Mouse (Mus musculus): ENCODE measurements around the gene Pkd1. TPM values are rescaled to one million over a fixed set of nuclear protein-coding genes. Genes with fewer than 3 reads are reported as not detected.

The Pkd1 gene
- polyA plus RNA-seq, 1 experiment from 2014 or later, result 10.9 TPM

DNA sequence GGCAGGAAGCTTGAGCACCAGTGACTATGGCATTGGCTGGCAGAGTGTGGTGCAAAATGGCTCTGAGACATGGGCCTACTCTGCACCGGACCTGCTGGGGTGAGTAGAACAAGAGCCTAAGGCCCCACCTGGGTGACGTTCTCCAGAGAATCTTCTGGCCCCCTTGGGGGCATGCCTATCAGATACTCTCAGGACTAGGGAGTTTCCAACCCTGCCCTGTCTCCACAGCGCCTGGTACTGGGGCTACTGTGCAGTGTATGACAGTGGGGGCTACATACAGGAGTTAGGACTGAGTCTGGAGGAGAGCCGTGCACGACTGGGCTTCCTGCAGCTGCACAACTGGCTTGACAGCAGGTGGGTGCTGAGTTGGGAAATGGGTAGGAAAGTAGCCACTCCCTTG lies 43.6 kb downstream of the Pkd1 start:
- H3K27me3 ChIP-seq (replicated peaks), result no peaks in the 10 kb centered on the region
- no peak overlapping the region for H3K4me2 ChIP-seq
- H3K9ac ChIP-seq, result no peak overlapping the region
- no peaks in the 10 kb centered on the region for H3K4me1 ChIP-seq
- ATAC-seq (ENCODE audit: extremely low read depth, insufficient number of reproducible peaks, low FRiP score, low TSS enrichment), result no peak
- 76% methylated on average over 5 of the region's 5 CpGs for WGBS
- peaks cover 95% of the 10 kb centered on the region for H3K36me3 ChIP-seq
- no peak overlapping the region for H3K4me3 ChIP-seq
- no peak overlapping the region for H3K27ac ChIP-seq (replicated peaks)
- no peaks in the 10 kb centered on the region for H3K9me3 ChIP-seq

DNA sequence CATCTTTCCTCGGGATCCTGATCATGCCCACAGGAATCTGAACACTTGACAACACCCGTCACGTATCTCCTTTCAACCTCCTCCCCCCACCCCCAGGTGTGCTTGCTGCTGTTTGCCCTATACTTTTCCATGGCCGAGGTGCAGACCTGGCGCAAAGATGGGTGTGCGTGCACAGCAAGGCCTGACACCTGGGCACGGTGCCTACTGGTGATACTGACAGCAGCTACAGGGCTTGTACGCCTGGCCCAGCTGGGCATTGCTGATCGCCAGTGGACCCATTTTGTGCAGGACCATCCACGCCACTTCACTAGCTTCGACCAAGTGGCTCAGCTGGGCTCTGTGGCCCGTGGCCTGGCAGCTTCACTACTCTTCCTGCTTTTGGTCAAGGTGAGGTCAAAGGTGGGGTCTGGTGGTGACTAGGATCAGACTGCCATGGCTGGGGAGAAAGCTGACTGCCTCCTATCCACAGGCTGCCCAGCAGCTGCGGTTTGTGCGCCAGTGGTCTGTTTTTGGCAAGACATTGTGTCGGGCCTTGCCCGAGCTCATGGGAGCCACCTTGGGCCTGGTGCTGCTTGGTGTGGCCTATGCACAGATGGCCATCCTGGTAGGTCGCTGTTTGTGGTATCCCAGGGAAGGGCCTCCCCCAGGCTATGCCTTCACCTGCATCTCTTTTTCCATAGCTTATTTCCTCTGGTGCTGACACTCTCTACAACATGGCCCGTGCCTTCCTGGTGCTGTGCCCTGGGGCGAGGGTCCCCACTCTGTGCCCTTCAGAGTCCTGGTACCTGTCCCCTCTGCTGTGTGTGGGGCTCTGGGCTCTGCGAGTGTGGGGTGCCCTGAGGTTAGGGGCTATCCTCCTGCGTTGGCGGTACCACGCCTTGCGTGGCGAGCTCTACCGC lies 44.6 kb downstream of the Pkd1 start:
- H3K4me1 ChIP-seq, result no peaks in the 10 kb centered on the region
- H3K4me3 ChIP-seq, result no peak overlapping the region
- no peak overlapping the region for H3K4me2 ChIP-seq
- H3K36me3 ChIP-seq, result peaks cover 98% of the 10 kb centered on the region
- H3K27me3 ChIP-seq (replicated peaks), result no peaks in the 10 kb centered on the region
- no peaks in the 10 kb centered on the region for H3K9me3 ChIP-seq
- H3K27ac ChIP-seq (replicated peaks), result no peak overlapping the region
- WGBS, result 89% methylated on average over 26 of the region's 26 CpGs
- H3K9ac ChIP-seq, result no peak overlapping the region
- ATAC-seq (ENCODE audit: extremely low read depth, insufficient number of reproducible peaks, low FRiP score, low TSS enrichment), result no peak

DNA sequence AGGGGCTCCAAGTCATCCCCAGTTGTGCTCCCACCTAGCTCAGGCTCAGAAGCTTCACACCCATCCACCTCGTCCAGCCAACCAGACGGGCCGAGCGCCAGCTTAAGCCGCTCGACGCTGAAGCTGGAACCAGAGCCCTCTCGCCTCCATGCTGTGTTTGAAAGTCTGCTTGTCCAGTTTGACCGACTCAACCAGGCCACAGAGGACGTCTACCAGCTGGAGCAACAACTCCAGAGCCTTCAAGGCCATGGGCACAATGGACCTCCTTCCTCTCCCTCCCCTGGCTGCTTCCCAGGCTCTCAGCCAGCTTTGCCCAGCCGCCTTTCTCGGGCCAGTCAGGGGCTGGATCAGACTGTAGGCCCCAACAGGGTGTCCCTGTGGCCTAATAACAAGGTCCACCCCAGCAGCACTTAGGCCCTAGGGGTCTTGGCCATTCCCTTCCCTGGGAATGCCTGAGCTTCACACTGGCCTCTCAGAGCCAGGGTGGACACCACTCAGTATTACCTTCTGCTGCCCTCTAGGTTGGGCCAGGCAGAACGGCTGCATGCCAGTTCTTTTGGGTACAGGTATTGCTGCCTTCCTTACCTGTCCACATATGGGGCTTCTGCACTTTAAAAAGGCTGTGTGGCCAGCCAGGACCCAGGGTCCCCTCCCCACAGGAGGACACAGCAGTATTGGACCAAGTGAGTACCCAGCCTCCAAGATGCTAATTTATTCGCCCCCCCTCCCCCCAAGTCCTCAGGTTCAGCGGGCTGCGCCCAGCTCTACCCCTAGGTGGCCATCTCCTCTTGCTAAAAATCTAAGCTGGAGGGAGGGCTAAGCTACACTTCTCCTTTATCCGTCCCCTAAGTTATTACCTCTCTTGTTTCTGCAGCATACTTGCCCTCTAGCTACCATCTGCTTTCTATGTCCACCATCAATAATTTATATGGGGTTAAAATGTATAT lies 45.8 kb downstream of the Pkd1 start:
- H3K9me3 ChIP-seq, result no peaks in the 10 kb centered on the region
- H3K27ac ChIP-seq (replicated peaks), result no peak overlapping the region
- H3K27me3 ChIP-seq (replicated peaks), result no peaks in the 10 kb centered on the region
- no peak for ATAC-seq (ENCODE audit: extremely low read depth, insufficient number of reproducible peaks, low FRiP score, low TSS enrichment)
- no peak overlapping the region for H3K4me3 ChIP-seq
- no peaks in the 10 kb centered on the region for H3K4me1 ChIP-seq
- no peak overlapping the region for H3K4me2 ChIP-seq
- WGBS, result 69% methylated on average over 17 of the region's 17 CpGs
- no peak overlapping the region for H3K9ac ChIP-seq
- H3K36me3 ChIP-seq, result peaks cover 100% of the 10 kb centered on the region

DNA sequence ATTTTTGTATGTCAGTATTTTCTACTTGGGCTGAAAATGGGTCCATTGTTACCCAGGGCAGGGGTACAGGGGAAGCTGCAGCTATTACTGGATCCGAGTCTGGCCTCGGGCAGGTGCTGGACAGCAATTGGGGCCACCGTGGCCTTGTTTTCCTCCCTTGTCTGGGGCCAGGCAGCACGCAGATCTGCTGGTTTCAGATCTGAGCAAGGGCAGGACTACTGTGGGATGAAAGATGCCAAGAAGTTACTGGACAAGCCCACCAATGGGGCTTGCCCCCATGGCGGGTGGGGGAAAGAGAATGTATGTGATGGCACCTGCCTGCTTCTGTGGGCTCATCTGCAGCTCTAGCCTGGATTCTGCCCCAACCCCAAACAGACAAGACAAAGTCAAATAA lies 46.4 kb downstream of the Pkd1 start:
- Histone ChIP-seq H3K27ac (replicated peaks) (no peak overlapping the region), H3K36me3 (peaks cover 100% of the 10 kb centered on the region), H3K4me1 (no peaks in the 10 kb centered on the region), H3K9ac (no peak overlapping the region), H3K4me3 (no peak overlapping the region), H3K27me3 (replicated peaks) (no peaks in the 10 kb centered on the region), H3K4me2 (no peak overlapping the region), H3K9me3 (no peaks in the 10 kb centered on the region)
- ATAC-seq (ENCODE audit: extremely low read depth, insufficient number of reproducible peaks, low FRiP score, low TSS enrichment), result no peak
- WGBS, result 79% methylated on average over 5 of the region's 5 CpGs

GRCm38 (mm10) chr17:24596471-24597183 lies 47.0 kb downstream of the Pkd1 start:
- Histone ChIP-seq H3K9ac (no peak overlapping the region), H3K4me3 (no peak overlapping the region), H3K9me3 (no peaks in the 10 kb centered on the region), H3K27ac (replicated peaks) (no peak overlapping the region), H3K27me3 (replicated peaks) (no peaks in the 10 kb centered on the region), H3K36me3 (peaks cover 100% of the 10 kb centered on the region), H3K4me1 (no peaks in the 10 kb centered on the region), H3K4me2 (no peak overlapping the region)
- ATAC-seq (ENCODE audit: extremely low read depth, insufficient number of reproducible peaks, low FRiP score, low TSS enrichment), result no peak
- WGBS, result 86% methylated on average over 19 of the region's 19 CpGs

DNA sequence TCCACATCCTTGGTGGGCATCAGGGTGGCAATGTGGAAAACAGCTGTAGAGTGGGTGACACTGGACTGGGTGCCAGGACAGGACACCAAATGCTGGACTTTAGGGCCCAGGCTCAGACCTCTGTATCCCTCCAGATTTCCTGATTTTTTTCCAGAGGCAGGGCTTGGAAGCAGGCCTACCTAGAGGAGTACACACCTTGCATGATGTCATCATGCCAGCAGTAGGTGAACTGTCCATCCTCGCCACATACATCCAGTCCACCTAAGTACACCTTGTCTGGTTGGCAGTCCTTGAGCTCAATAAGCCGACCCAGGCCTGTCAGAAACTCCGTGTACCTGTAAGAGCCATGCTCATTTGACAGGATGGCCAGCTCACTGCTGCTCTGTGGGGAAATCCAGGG lies 48.4 kb downstream of the Pkd1 start:
- WGBS, result 91% methylated on average over 3 of the region's 3 CpGs
- Histone ChIP-seq H3K9ac (no peak overlapping the region), H3K36me3 (peaks cover 100% of the 10 kb centered on the region), H3K27me3 (replicated peaks) (no peaks in the 10 kb centered on the region), H3K4me1 (no peaks in the 10 kb centered on the region), H3K4me3 (no peak overlapping the region), H3K4me2 (no peak overlapping the region), H3K27ac (replicated peaks) (no peak overlapping the region), H3K9me3 (no peaks in the 10 kb centered on the region)
- ATAC-seq (ENCODE audit: extremely low read depth, insufficient number of reproducible peaks, low FRiP score, low TSS enrichment), result no peak

- Histone ChIP-seq H3K36me3 (peaks cover 100% of the 10 kb centered on the region), H3K9me3 (no peaks in the 10 kb centered on the region), H3K27me3 (replicated peaks) (no peaks in the 10 kb centered on the region), H3K4me3 (no peak overlapping the region), H3K9ac (no peak overlapping the region), H3K4me2 (no peak overlapping the region), H3K4me1 (no peaks in the 10 kb centered on the region), H3K27ac (replicated peaks) (no peak overlapping the region)
- 90% methylated on average over 4 of the region's 4 CpGs for WGBS
- ATAC-seq (ENCODE audit: extremely low read depth, insufficient number of reproducible peaks, low FRiP score, low TSS enrichment), result no peak
Measured at GRCm38 (mm10) chr17:24600502-24600901, 50.9 kb downstream of the Pkd1 start.

- Histone ChIP-seq H3K36me3 (peaks cover 100% of the 10 kb centered on the region), H3K4me2 (no peak overlapping the region), H3K4me3 (no peak overlapping the region), H3K9me3 (no peaks in the 10 kb centered on the region), H3K27me3 (replicated peaks) (no peaks in the 10 kb centered on the region), H3K27ac (replicated peaks) (no peak overlapping the region), H3K4me1 (no peaks in the 10 kb centered on the region), H3K9ac (no peak overlapping the region)
- 92% methylated on average over 8 of the region's 8 CpGs for WGBS
- ATAC-seq (ENCODE audit: extremely low read depth, insufficient number of reproducible peaks, low FRiP score, low TSS enrichment), result no peak
Measured at GRCm38 (mm10) chr17:24603961-24604360, 54.3 kb downstream of the Pkd1 start.

DNA sequence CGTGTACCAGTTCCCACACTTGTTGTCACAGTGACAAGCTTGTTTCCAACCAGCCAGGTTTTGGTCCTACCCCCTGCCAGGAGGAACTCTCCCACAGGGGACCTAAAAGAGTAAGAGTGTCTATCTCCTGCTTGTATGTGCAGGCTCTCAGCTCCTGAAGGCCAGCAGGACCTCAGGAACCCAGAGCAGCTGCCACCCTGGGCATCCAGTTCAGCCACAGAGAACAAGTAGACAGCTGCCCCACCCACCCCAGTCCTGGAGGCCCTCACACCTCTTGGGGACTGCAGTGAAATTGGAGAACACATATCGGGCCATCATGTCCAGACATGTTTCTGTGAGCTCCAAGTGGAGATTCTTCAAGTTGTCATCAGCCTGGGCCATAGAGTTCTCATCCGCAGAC lies 54.9 kb downstream of the Pkd1 start:
- Histone ChIP-seq H3K4me3 (no peak overlapping the region), H3K36me3 (peaks cover 97% of the 10 kb centered on the region), H3K9ac (no peak overlapping the region), H3K4me2 (no peak overlapping the region), H3K27ac (replicated peaks) (no peak overlapping the region), H3K27me3 (replicated peaks) (no peaks in the 10 kb centered on the region), H3K4me1 (no peaks in the 10 kb centered on the region; the same call in 1 of the 2 replicates), H3K9me3 (no peaks in the 10 kb centered on the region)
- ATAC-seq (ENCODE audit: extremely low read depth, insufficient number of reproducible peaks, low FRiP score, low TSS enrichment), result no peak
- WGBS, result 68% methylated on average over 3 of the region's 3 CpGs

GRCm38 (mm10) chr17:24608370-24608769 lies 58.7 kb downstream of the Pkd1 start:
- WGBS, result 73% methylated on average over 4 of the region's 4 CpGs
- ATAC-seq (ENCODE audit: extremely low read depth, insufficient number of reproducible peaks, low FRiP score, low TSS enrichment), result no peak
- H3K4me2 ChIP-seq, result no peak overlapping the region
- H3K9ac ChIP-seq, result no peak overlapping the region
- H3K27me3 ChIP-seq (replicated peaks), result no peaks in the 10 kb centered on the region
- no peak overlapping the region for H3K27ac ChIP-seq (replicated peaks)
- no peaks in the 10 kb centered on the region for H3K9me3 ChIP-seq
- no peak overlapping the region for H3K4me3 ChIP-seq
- peaks cover 11% of the 10 kb centered on the region for H3K4me1 ChIP-seq
- H3K36me3 ChIP-seq, result peaks cover 76% of the 10 kb centered on the region

DNA sequence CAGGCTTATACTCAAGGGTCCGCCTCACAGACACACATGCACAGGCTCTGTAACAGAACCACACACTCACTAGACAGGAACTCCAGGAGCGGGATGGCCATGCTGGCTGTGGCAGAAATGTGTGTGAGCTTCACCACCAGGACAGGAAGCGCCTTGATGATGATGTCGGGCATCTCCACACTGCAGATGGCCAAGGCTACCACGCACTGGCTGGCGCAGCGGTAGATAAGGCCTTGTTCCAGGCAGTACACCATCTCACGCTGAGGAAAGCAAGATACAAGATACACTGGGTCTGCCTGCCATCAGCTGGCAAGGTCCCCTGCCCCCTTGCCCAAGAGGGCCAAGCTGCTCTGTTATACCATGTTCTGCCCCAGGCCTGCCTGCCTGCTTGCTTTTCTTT lies 59.2 kb downstream of the Pkd1 start:
- Histone ChIP-seq H3K27me3 (replicated peaks) (no peaks in the 10 kb centered on the region), H3K9ac (no peak overlapping the region), H3K36me3 (peaks cover 76% of the 10 kb centered on the region), H3K9me3 (no peaks in the 10 kb centered on the region), H3K4me3 (no peak overlapping the region), H3K27ac (replicated peaks) (no peak overlapping the region), H3K4me2 (no peak overlapping the region), H3K4me1 (peaks cover 11% of the 10 kb centered on the region)
- WGBS, result 83% methylated on average over 8 of the region's 8 CpGs
- ATAC-seq (ENCODE audit: extremely low read depth, insufficient number of reproducible peaks, low FRiP score, low TSS enrichment), result no peak

Measured in heart, embryonic 13.5 days (tissue).